Mouse (Mus musculus): Measurements from ENCODE around the gene Cdc37l1. TPM values are rescaled to one million over a fixed set of nuclear protein-coding genes. Genes with fewer than 3 reads are reported as not detected.

The Cdc37l1 gene
- polyA plus RNA-seq, 1 experiment from 2014 or later, result 36.7 TPM

DNA sequence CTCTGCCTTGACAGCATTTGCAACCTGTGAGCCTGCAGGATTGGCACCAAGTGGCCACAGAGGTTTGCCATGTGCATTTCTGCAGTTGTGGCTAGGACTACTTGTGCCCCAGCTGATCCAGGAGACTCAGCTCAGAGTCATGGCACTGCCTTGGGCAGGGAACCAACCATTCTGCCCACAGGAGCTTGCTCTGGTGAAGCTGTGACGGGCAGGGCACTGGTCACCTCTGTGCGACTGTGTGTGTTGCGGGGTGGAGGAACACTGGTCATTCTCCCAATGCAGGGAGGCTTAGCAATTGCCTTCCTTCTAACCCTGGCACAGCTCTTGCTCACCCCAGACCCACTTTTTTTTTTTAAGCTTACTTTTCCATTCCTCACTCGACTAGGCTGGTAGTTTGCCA is 65.3 kb downstream of the Cdc37l1 start:
- H3K4me2 ChIP-seq, result no peak overlapping the region
- H3K27ac ChIP-seq (ENCODE audit: low read depth, low read length), result no peak overlapping the region
- H3K36me3 ChIP-seq (ENCODE audit: control insufficient read depth, insufficient read depth, low read length), result no peaks in the 10 kb centered on the region
- no peaks in the 10 kb centered on the region for H3K4me1 ChIP-seq (ENCODE audit: control insufficient read depth, insufficient read depth, low read length)
- ATAC-seq (replicated peaks; ENCODE audit: insufficient number of reproducible peaks, low FRiP score, low TSS enrichment), result no peak
- no peaks in the 10 kb centered on the region for H3K27me3 ChIP-seq (ENCODE audit: control insufficient read depth, insufficient read depth, low read length)
- WGBS (ENCODE audit: insufficient replicate concordance), result 82% methylated on average over 4 of the region's 4 CpGs
- H3K4me3 ChIP-seq (ENCODE audit: low read depth, low read length), result no peak overlapping the region
- no peaks in the 10 kb centered on the region for H3K9me3 ChIP-seq (replicated peaks; ENCODE audit: control insufficient read depth, low read length)
- H3K9ac ChIP-seq (ENCODE audit: low read depth, low read length), result no peak overlapping the region

DNA sequence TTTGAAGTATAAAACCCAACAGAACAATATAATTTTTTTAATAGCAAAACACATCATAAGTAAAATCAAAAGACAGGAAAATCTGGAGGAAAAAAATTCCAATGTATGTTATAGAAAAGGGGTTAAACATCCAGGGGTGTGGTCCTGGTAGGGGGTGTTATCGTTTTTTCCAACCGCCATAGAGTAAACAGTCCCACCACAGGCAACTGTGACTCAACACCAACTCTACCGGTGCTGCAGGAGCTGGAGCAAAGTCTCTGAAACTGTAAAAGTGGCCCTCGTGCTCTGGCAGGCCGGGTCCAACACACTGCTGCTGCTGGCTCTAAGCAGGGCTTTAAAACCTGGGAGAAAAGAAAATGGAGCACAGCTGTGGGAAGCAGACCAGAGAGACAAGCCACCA is 68.6 kb downstream of the Cdc37l1 start:
- Histone ChIP-seq H3K4me2 (no peak overlapping the region), H3K27ac (ENCODE audit: low read depth, low read length) (no peak overlapping the region), H3K9me3 (replicated peaks; ENCODE audit: control insufficient read depth, low read length) (no peaks in the 10 kb centered on the region), H3K4me1 (ENCODE audit: control insufficient read depth, insufficient read depth, low read length) (no peaks in the 10 kb centered on the region), H3K36me3 (ENCODE audit: control insufficient read depth, insufficient read depth, low read length) (no peaks in the 10 kb centered on the region), H3K27me3 (ENCODE audit: control insufficient read depth, insufficient read depth, low read length) (no peaks in the 10 kb centered on the region), H3K4me3 (ENCODE audit: low read depth, low read length) (no peak overlapping the region), H3K9ac (ENCODE audit: low read depth, low read length) (no peak overlapping the region)
- no peak for ATAC-seq (replicated peaks; ENCODE audit: insufficient number of reproducible peaks, low FRiP score, low TSS enrichment)
- 81% methylated on average over 5 of the region's 5 CpGs for WGBS (ENCODE audit: insufficient replicate concordance)

DNA sequence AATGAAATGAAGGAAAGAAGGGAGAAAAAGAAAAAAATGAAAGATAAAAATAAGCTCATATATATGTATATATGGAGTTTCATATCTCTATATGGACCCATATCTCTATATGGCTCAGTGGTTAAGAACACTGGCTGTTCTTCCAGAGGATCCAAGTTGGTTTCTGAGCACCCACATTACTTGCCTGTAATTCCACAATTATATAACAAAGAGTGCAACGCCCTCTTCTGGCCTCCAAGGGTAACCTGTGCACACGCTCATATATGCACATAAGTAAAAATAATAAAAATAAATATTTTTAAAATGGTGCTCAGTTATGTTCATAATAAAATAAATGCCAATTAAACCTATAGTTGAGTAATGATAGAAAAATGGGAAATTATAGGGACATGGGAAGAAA is 69.5 kb downstream of the Cdc37l1 start:
- 84% methylated on average over 2 of the region's 2 CpGs for WGBS (ENCODE audit: insufficient replicate concordance)
- no peak overlapping the region for H3K27ac ChIP-seq (ENCODE audit: low read depth, low read length)
- no peak overlapping the region for H3K4me2 ChIP-seq
- no peaks in the 10 kb centered on the region for H3K27me3 ChIP-seq (ENCODE audit: control insufficient read depth, insufficient read depth, low read length)
- ATAC-seq (replicated peaks; ENCODE audit: insufficient number of reproducible peaks, low FRiP score, low TSS enrichment), result no peak
- no peaks in the 10 kb centered on the region for H3K36me3 ChIP-seq (ENCODE audit: control insufficient read depth, insufficient read depth, low read length)
- H3K9ac ChIP-seq (ENCODE audit: low read depth, low read length), result no peak overlapping the region
- H3K4me3 ChIP-seq (ENCODE audit: low read depth, low read length), result no peak overlapping the region
- H3K9me3 ChIP-seq (replicated peaks; ENCODE audit: control insufficient read depth, low read length), result no peaks in the 10 kb centered on the region
- H3K4me1 ChIP-seq (ENCODE audit: control insufficient read depth, insufficient read depth, low read length), result no peaks in the 10 kb centered on the region

DNA sequence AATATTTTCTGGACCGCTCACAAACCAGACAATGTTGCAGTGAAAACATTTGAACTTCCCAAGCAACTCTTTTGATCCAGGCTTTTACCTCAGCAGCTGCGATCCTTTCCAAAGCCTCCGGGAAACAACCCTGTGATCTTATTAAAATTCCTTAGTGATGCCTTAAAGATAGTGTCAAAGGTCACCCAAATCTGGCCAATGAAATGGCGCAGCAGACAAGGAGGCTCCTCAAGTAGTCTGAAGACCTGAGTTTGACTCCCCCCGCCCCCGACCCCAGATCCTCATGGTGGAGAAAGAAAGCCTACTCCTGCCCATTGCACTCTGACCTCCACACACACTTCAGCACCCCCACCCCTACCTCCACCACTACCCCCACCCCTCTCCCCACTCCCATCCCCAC is 70.1 kb downstream of the Cdc37l1 start:
- Histone ChIP-seq H3K9me3 (replicated peaks; ENCODE audit: control insufficient read depth, low read length) (no peaks in the 10 kb centered on the region), H3K9ac (ENCODE audit: low read depth, low read length) (no peak overlapping the region), H3K27me3 (ENCODE audit: control insufficient read depth, insufficient read depth, low read length) (no peaks in the 10 kb centered on the region), H3K27ac (ENCODE audit: low read depth, low read length) (no peak overlapping the region), H3K4me3 (ENCODE audit: low read depth, low read length) (no peak overlapping the region), H3K4me2 (no peak overlapping the region), H3K36me3 (ENCODE audit: control insufficient read depth, insufficient read depth, low read length) (no peaks in the 10 kb centered on the region), H3K4me1 (ENCODE audit: control insufficient read depth, insufficient read depth, low read length) (no peaks in the 10 kb centered on the region)
- 41% methylated on average over 6 of the region's 6 CpGs for WGBS (ENCODE audit: insufficient replicate concordance)
- no peak for ATAC-seq (replicated peaks; ENCODE audit: insufficient number of reproducible peaks, low FRiP score, low TSS enrichment)

DNA sequence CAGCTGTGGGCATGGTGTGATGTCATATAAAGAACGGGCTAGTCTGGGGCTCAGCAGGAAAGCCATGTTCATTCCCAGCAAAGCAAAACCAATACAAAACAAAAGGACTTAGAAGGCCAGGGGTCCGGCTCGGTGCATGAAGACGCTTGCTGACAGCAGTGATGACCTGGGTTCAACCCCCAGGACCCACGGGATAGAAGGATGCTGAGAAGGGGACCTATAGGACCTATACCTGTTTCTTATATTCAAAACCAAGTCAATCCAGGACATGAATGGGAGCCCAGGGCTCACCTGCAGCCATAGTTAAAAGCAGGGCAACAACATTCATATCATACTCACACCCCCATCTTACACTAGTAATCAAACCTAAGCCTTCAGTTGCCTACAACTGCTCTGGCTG is 72.9 kb downstream of the Cdc37l1 start:
- H3K4me3 ChIP-seq (ENCODE audit: low read depth, low read length), result no peak overlapping the region
- no peaks in the 10 kb centered on the region for H3K4me1 ChIP-seq (ENCODE audit: control insufficient read depth, insufficient read depth, low read length)
- H3K9ac ChIP-seq (ENCODE audit: low read depth, low read length), result no peak overlapping the region
- no peak for ATAC-seq (replicated peaks; ENCODE audit: insufficient number of reproducible peaks, low FRiP score, low TSS enrichment)
- no peaks in the 10 kb centered on the region for H3K36me3 ChIP-seq (ENCODE audit: control insufficient read depth, insufficient read depth, low read length)
- no peaks in the 10 kb centered on the region for H3K9me3 ChIP-seq (replicated peaks; ENCODE audit: control insufficient read depth, low read length)
- no peak overlapping the region for H3K4me2 ChIP-seq
- no peak overlapping the region for H3K27ac ChIP-seq (ENCODE audit: low read depth, low read length)
- 80% methylated on average over 5 of the region's 5 CpGs for WGBS (ENCODE audit: insufficient replicate concordance)
- H3K27me3 ChIP-seq (ENCODE audit: control insufficient read depth, insufficient read depth, low read length), result no peaks in the 10 kb centered on the region

DNA sequence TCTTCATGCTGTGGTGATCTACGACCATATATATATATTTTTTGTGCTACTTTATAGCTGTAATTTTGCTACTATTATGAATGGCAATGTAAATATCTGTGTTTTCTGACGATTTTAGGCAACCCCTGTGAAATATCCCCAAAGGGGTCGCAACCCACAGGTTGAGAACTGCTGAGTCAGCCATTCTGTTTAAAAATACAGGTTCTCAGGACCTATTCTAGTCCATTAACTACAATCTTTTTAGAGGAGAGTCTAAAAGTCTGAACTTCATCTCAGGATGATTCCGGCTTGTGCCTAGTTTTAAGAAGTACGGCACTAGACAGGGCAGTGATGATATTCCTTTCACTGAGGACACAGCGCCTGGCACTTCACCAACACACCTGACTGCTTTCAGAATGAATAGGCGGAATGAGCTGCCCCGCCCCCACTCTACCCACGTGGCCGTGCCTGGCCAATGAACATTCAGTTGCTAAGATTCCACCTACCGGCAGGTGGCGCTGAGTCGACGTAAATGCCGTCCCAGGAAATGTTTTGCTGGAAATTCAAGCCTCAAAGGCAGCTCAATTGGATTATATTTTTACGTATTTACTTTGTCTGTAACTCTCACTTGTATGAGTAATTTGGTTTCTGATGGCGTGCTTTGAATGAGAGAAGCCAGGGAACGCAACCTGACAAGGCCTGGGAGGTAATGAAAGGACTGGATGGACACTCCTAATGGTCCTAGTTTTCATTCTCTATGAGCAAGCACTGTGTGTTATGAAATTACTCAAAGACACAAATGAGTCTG is 73.6 kb downstream of the Cdc37l1 start:
- Histone ChIP-seq H3K36me3 (ENCODE audit: control insufficient read depth, insufficient read depth, low read length) (no peaks in the 10 kb centered on the region), H3K4me3 (ENCODE audit: low read depth, low read length) (no peak overlapping the region; the same call in 1 of the 2 replicates), H3K9ac (ENCODE audit: low read depth, low read length) (peak overlapping the region; percentile 52), H3K4me2 (peak overlapping the region; percentile 55), H3K9me3 (replicated peaks; ENCODE audit: control insufficient read depth, low read length) (no peaks in the 10 kb centered on the region), H3K27ac (ENCODE audit: low read depth, low read length) (peak overlapping the region; percentile 76), H3K4me1 (ENCODE audit: control insufficient read depth, insufficient read depth, low read length) (no peaks in the 10 kb centered on the region), H3K27me3 (ENCODE audit: control insufficient read depth, insufficient read depth, low read length) (no peaks in the 10 kb centered on the region)
- 16% methylated on average over 18 of the region's 18 CpGs for WGBS (ENCODE audit: insufficient replicate concordance)
- peak; percentile 76 for ATAC-seq (replicated peaks; ENCODE audit: insufficient number of reproducible peaks, low FRiP score, low TSS enrichment)

DNA sequence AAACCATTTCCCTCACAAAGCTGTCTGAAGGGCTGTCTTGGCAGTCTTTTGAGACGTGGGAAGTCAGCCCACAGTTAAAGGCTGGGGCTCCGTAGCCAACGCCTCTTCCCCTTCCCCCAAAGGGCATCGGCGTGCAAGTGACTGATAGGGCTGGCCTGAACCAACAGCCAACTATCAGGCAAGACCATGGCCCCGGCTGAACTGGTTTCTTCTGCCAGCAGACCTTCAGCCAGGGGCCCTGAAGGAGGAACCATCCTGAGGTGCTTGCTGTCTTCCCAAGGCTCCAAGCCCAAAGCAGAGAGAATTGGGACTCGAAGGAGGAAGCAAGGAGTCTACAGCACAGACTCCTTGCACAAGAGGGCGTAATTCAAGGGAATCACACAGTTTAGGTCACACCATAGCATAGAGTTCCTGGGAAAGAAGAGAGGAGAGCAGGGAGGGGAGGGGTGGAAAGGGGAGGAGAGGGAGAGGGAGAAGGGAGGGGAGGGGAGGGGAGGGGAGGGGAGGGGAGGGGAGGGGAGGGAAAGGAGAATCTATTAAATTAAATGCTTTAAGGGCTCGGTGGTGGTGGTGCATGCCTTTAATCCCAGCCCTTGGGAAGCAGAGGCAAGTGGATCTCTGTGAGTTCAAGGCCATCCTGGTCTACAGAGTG is 74.4 kb downstream of the Cdc37l1 start:
- Histone ChIP-seq H3K9ac (ENCODE audit: low read depth, low read length) (peak overlapping the region; percentile 29; the same call in 1 of the 2 replicates), H3K27me3 (ENCODE audit: control insufficient read depth, insufficient read depth, low read length) (no peaks in the 10 kb centered on the region), H3K4me1 (ENCODE audit: control insufficient read depth, insufficient read depth, low read length) (peaks cover 3% of the 10 kb centered on the region; the same call in 1 of the 2 replicates), H3K27ac (ENCODE audit: low read depth, low read length) (peak overlapping the region; percentile 76), H3K36me3 (ENCODE audit: control insufficient read depth, insufficient read depth, low read length) (no peaks in the 10 kb centered on the region), H3K4me2 (peak overlapping the region; percentile 55), H3K4me3 (ENCODE audit: low read depth, low read length) (no peak overlapping the region), H3K9me3 (replicated peaks; ENCODE audit: control insufficient read depth, low read length) (no peaks in the 10 kb centered on the region)
- ATAC-seq (replicated peaks; ENCODE audit: insufficient number of reproducible peaks, low FRiP score, low TSS enrichment), result peak; percentile 91
- WGBS (ENCODE audit: insufficient replicate concordance), result 52% methylated on average over 9 of the region's 9 CpGs

DNA sequence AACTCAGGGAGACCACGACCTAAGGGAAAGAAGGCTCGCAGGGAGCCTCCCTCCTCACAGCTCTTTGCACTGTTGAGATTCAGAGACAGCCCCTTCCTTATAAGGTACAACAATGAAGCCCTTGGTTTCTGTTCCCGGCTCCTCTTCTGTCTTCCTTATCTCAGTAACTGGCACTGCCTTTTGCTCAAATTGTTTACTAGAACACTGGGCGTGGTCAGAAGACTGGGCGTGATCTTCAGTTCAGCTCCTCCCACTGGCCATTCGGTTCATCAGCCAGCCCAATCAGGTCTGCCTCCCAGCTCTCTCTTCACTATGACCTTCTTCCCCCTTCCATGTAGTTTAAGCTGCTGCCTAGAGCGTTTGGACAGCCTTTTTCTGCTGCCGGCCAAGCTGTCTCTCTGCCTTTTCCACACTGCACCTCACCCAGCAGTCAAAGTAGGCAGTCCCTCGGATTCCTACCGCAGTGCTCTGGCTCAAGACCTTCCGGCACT is 76.9 kb downstream of the Cdc37l1 start:
- WGBS (ENCODE audit: insufficient replicate concordance), result 6% methylated on average over 11 of the region's 11 CpGs
- Histone ChIP-seq H3K27me3 (ENCODE audit: control insufficient read depth, insufficient read depth, low read length) (no peaks in the 10 kb centered on the region), H3K9ac (ENCODE audit: low read depth, low read length) (peak overlapping the region; percentile 67), H3K4me2 (peak overlapping the region; percentile 62), H3K36me3 (ENCODE audit: control insufficient read depth, insufficient read depth, low read length) (no peaks in the 10 kb centered on the region), H3K27ac (ENCODE audit: low read depth, low read length) (peak overlapping the region; percentile 77), H3K9me3 (replicated peaks; ENCODE audit: control insufficient read depth, low read length) (no peaks in the 10 kb centered on the region), H3K4me3 (ENCODE audit: low read depth, low read length) (peak overlapping the region; percentile 36), H3K4me1 (ENCODE audit: control insufficient read depth, insufficient read depth, low read length) (peaks cover 3% of the 10 kb centered on the region; the same call in 1 of the 2 replicates)
- peak; percentile 75 for ATAC-seq (replicated peaks; ENCODE audit: insufficient number of reproducible peaks, low FRiP score, low TSS enrichment)
